Mouse (Mus musculus) c-Kit-positive CD71-negative TER-119-negative erythroid progenitor cells, embryonic 14.5 days (primary cell): Measurements from ENCODE around the gene Phf21b.
A peak's percentile ranks its signal among the peaks of the same experiment; 100 is the strongest.
"Not testable (repeated sequence)": the region's sequence is repeated elsewhere in the genome, so short reads cannot be mapped to it uniquely, and the experiment has no call there.

Experiments
- DNase-seq: peaks from one replicate; pipeline ENCODE4 v3.0.0-alpha.2; 2013; ENCODE audit warnings: low read depth

The Phf21b gene

GRCm38 (mm10) chr15:84856006-84856995 lies at the start of gene Phf21b:
TSS of gene Phf21b (minus strand) at chr15:84856049.
- peak; percentile 57 for DNase-seq

DNA sequence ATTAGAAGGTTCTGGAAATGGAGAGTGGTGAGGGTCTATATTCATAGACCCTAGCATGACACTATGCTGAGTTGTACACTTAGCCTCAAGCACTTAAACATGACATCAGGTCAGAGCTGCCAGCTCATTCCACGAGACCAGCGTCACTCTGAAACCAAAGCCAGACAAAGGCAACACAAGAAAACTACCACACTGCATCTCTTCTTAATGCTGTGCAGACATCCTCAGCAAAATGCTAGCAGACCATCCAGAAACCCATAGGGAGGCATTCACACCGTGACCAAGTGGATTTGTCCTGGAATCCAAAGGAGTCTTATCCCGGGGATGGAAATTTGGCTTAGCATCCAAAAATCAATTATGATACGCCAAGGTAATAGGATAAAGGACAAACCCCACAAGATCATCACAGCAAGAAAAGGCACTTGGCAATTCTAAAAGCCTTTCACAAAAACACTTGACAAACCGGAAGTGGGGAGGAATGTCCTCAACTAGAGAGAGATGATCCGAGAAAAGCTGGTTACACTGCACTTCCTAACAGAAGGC lies 48.1 kb upstream of the Phf21b start:
- no peak for DNase-seq

- no peak for DNase-seq
Measured at GRCm38 (mm10) chr15:84898077-84898476, 42.2 kb upstream of the Phf21b start.

DNA sequence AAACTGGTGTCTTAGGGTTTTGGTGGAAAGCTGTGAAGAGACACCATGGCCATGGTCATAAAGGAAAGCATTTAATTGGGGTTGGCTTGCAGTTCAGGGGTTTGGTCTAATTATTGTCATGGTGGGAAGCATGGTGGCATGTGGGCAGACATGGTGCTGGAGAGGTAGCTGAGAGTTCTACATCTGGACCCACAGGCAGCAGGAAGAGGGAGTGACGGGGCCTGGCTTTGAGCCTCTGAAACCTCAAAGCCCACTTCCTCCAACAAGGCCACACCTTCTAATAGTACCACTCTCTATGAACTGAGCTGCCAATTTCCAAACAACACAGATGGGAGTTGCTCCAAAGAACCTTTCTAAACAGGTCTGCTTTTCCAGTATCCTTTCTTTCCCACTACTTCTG lies 40.8 kb upstream of the Phf21b start:
- no peak for DNase-seq

DNA sequence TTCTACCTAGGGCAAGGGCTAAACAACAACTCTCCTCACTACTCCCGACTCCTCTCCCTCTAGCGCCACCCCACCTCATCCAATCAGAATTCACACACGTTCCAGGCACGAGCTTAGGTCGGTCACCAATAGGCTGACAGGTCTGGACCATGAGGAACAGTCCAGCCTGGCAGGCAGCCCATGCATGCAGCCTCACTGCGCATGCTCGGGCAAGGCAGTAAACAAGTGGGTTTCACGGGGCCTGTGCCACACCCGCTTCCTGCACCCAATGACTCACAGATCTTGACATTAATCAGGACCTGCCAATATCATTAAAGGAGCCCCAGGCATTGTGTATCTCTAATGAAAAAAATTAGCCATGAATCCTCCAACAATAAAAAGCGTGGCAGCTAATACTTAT lies 40.4 kb upstream of the Phf21b start:
- not testable (repeated sequence) for DNase-seq

GRCm38 (mm10) chr15:84891658-84892057 lies 35.8 kb upstream of the Phf21b start:
- peak; percentile 61 for DNase-seq

DNA sequence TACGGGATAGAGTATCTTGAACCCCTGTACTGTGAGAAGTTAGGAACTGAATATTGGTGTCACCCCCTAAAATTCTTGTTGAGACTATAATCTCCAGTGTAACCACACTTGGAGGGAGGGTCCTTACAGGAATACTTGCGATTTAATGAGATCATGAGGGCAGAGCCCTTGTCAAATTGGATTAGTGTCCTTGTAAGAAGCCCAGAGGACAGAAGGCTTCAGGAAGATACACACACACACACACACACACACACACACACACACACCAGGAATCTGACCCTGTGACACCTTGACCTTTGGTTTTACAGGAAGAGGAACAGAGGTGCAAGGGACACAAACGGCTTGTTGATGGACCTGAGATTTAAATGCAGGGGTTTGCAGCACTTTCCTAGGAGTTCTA lies 35.4 kb upstream of the Phf21b start:
- DNase-seq: no peak

DNA sequence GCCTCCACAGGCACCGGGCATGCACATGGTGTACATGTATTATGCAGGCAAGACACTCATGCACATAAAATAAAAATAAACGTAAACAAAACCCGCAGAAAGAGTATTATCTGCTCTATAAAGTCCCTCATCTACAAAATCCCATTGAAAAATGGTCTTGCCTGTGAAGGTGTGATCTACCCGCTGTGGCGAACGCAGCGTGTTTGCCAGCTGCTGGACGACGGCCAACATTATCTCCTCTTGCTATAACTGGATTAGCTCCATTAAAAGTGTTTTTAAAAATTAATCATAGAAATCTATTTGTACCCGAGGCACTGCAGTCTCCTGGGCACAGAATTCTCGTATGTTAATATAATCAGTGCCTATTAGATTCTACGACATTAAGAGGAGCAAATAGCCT lies 32.2 kb upstream of the Phf21b start:
- no peak for DNase-seq

DNA sequence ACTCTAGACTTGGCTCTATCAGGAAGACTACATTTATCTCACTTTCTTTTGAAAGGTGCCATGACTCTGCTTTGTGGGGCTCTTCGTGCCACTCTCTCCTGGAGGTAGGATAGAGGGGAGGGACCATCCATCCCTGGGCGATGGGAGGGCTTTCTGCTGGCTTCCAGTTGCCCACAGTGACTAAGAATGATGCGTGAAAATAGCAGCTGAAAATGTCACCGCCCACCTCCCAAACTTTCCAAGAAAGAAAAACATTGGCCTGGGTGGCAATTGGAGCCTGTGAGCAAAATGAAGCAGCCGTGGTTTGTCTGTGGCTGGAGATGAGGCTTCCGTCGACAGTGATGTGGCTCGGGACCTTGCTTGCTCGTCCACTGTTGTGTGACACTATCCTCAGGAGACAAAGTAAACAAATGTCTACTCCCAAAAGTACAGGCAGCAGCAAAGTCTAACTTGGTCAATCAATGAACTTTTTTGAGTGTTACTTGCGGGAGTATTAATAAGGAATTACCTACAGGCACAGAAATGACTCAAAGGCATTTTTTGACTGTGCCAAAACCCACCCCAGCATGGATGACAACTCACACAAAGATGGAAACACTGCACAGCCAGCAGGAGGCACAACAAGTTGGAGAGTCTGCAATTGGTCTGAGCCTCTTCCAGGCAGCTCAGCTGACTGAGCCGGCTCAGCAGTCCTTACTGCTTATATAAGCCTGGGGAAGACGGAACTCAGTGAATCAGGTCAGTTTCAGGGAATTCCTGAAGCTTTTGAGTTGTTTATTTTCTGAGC lies 21.4 kb upstream of the Phf21b start:
- DNase-seq: no peak

- no peak for DNase-seq
Measured at GRCm38 (mm10) chr15:84873867-84874266, 18.0 kb upstream of the Phf21b start.

DNA sequence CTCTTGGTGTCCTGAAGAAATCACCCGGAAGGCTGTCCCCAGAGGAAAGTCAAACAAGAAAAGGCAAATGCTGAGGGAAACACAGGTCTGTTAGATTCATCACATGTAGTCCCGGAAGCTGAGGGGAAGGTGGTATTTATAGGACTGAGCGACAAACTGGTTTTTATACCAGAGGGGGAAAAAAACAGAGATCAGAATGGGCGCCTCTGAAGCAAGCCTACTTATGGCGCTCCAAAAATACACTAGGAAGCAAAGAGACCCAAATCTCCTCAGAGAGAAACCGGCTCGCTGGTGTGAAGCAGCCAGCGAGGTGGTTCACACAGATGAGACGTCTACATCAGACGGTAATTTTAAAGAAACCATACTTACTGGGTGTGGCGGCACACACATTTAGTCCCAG lies 17.2 kb upstream of the Phf21b start:
- no peak for DNase-seq

- no peak for DNase-seq
Measured at GRCm38 (mm10) chr15:84871802-84872201, 16.0 kb upstream of the Phf21b start.

GRCm38 (mm10) chr15:84861911-84862310 lies 6.1 kb upstream of the Phf21b start:
- no peak for DNase-seq

DNA sequence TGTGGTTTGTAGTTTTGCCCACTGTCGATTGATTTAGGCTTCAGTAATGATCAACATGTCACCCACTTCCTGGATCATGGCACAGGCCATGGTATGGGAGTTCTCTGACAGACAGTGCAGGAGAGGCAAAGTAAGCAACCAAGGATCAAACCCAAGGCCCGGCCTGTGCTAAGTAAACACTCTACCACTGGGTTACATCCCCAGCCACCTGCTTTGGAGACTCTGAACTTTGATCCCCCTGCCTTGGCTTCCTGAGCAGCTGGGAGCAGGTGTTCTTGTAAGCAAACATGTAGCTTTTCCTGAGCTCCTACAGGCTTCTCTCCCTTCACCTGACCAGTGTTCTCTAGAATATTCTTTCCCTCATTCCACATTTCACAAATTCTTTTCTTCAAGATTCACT lies 1.8 kb upstream of the Phf21b start:
- no peak for DNase-seq

DNA sequence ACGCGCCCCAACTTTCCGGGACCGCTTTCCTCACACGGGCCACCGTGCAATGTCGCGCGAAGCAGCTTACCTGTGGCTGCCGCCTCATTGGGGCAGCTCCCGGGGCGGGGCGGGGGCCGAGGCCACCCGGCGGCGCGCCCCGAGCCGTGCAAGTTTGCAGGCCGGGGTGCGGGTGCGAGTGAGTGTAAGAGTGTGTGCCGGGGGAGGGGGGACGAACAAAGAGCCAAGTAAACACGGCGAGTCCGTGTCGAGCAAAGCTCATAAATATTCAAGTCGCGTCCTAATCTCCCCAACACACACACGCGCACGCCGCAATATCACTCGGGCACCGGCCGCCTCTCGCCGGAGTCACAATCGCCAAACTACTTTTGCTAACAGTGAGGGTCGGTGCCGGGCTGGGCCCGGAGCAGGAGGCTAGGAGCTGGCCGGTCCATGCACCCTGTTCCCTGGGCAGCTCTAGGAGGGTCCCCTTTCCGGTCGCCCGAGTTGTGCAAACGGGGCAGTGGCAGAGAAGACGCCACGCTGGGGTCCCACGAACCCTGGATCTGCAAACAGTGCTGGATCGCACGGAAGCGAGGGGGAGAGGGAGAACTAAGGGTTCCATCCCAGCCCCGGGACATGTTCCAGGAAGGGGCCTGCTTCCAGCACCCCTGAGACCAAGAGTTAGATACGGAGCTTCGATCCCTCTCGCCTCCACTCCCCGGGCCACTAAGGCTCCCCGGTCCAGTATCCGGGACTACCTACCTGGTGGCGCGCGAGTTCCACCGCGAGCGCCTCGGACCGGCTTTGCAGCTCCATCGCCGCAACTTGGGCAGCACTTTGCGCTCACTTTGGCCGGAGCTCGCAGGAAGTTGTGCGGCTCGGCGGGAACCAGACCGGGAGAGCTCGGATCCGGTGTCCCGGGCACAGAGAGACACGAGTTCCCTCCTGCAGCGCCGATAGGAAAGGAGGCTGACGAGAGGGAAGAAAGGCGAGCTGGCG lies 638 bp downstream of the Phf21b start:
- no peak for DNase-seq

DNA sequence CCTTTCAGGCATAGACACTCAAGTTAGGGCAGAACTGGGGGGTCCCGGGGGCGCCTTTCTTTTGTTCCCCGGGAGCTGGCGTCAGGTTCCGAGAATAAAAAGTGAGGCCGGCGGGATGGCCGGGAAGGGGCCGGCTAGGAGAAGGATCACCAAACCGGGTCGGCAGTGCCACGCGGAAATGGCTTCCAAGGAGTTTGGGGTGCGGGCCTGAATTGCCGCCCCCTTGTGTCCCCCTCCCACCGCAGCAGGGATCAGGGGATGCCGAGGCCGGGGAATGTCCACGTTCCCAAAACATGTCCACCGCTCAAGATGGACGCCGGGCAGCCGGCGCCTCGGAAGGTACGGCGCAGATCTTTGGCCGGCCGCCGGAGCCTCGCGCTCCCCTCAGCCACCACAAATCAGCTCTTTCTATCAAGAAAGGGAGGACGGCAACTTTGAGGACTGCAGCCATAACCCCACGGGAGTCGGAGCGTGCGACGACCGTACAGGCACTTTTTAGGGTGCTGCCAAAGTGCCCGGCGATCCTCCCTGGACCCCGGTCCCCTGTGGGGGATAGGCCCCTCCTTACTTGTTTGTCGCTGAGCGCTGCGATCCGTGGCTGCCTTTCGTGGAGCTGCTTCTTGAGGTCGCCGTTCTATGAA lies 1.6 kb downstream of the Phf21b start:
- DNase-seq: no peak

- DNase-seq: no peak
Measured at GRCm38 (mm10) chr15:84853261-84854137, 2.4 kb downstream of the Phf21b start.

DNA sequence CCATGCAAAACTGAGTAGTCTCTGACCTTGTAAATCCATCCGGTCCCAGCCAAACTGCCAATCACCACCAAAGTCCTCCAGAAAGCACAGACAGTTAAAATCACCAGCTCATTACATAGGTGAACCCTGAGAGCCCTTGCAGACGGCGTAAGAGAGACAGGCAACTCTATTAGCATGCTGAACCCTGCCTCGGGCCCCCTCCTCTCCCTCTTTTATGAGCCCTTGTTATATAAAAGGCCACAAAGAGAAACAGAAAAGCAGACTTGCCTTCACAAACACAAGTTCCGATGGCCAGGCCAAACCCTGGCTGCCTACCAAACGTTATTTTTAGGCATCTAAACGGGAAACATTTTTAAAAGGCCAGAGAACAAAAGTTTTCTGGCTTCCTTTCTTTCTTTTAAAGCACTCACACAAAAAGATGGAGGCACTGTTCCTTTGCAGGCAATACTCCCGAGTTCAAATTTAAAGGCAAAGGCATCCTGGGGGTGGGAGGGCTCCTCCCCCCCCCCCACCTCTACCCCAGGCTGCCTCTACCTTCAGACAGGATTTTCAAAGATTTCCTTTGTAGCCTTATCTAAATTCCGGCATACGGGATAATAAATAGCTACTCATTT lies 3.3 kb downstream of the Phf21b start:
- DNase-seq: no peak

- DNase-seq: no peak
Measured at GRCm38 (mm10) chr15:84850321-84850720, 5.5 kb downstream of the Phf21b start.

DNA sequence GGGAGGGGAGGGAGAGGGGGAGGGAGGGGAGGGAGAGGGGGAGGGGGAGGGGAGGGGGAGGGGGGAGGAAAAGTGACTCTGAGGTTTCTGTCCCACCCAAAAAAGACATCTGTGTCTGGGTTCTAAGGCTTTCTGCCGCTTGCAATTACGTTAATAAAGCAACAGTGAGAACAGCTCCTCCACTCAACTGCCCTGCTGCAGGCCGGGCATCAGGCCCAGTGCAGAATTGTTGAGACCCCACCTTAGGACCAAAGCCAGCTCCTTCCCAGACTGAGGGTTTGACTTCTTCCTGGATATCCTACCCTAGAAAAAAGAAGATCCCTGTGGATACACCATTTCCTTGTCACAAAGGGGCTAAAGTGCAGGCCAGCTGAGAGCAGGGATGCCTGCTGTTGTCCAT lies 9.6 kb downstream of the Phf21b start:
- DNase-seq: no peak
